Mouse (Mus musculus): ENCODE measurements around the gene Sbno1. TPM values are rescaled to one million over a fixed set of nuclear protein-coding genes. Genes with fewer than 3 reads are reported as not detected.

Gene Sbno1
- polyA plus RNA-seq, 1 experiment: 11.3 TPM

DNA sequence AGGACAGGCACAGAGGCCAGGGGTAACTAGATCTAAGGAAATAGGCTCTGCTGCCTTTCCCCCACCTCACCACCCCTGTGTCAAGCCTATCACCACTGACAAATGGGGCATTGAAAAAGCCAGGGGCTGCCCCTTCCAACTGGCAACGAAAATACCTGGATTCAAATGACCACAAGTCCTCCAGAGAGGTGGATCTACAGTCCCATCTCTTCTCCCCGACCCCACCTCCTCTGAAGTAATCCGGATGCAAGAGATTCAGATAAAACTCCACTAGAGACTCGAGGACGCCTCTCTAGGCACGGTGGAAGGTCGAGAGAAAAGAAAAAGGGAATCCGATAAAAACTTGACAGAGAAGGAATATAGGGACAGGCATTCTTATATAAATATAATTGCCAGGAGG is 99.0 kb downstream of the Sbno1 start:
- peak overlapping the region; percentile 85 for H3K4me3 ChIP-seq
- H3K4me2 ChIP-seq (ENCODE audit: low read depth): peak overlapping the region; percentile 84
- peaks cover 18% of the 10 kb centered on the region for H3K79me2 ChIP-seq (ENCODE audit: control insufficient read depth, insufficient read depth)
- peaks cover 5% of the 10 kb centered on the region for H3K36me3 ChIP-seq (ENCODE audit: control insufficient read depth, insufficient read depth)
- TF ChIP-seq SRF (IDR thresholded peaks at IDR 0.05; ENCODE audit: control insufficient read depth, insufficient read length, low read depth) (no peak), CEBPB (IDR thresholded peaks at IDR 0.05; ENCODE audit: insufficient read depth, poor library complexity, severe bottlenecking) (peak; percentile 73; the same call in 1 of the 2 replicates), MAX (IDR thresholded peaks at IDR 0.05; ENCODE audit: low read depth) (no peak)
- H3ac ChIP-seq (ENCODE audit: control insufficient read depth, insufficient read length): peak overlapping the region; percentile 62
- no peaks in the 10 kb centered on the region for H3K27me3 ChIP-seq (ENCODE audit: control insufficient read depth, insufficient read depth, insufficient read length)

Other genes starting within 250 kb of the Sbno1 start
- gene Pitpnm2, start 176.2 kb downstream of the Sbno1 start, polyA plus RNA-seq (2012; fragmentation: generic; extraction: Trizol): 5.3 TPM
- gene Mphosph9, start 98.0 kb downstream of the Sbno1 start, polyA plus RNA-seq (2012; fragmentation: generic; extraction: Trizol): 2.4 TPM
- 7.2 TPM for gene 2810006K23Rik, start 97.9 kb downstream of the Sbno1 start, polyA plus RNA-seq (2012; fragmentation: generic; extraction: Trizol)
- gene Cdk2ap1, start 62.9 kb downstream of the Sbno1 start, polyA plus RNA-seq (2012; fragmentation: generic; extraction: Trizol): 236 TPM
- gene Kmt5a, start 13.9 kb upstream of the Sbno1 start, polyA plus RNA-seq (2012; fragmentation: generic; extraction: Trizol): 58.0 TPM
- gene Rilpl2, start 52.4 kb upstream of the Sbno1 start, polyA plus RNA-seq (2012; fragmentation: generic; extraction: Trizol): 22.3 TPM
- 18.9 TPM for gene Snrnp35, start 57.1 kb upstream of the Sbno1 start, polyA plus RNA-seq (2012; fragmentation: generic; extraction: Trizol)
- 43.1 TPM for gene Rilpl1, start 105.4 kb upstream of the Sbno1 start, polyA plus RNA-seq (2012; fragmentation: generic; extraction: Trizol)
- 131 TPM for gene Tmed2, start 114.7 kb upstream of the Sbno1 start, polyA plus RNA-seq (2012; fragmentation: generic; extraction: Trizol)
- gene Ddx55, start 126.9 kb upstream of the Sbno1 start, polyA plus RNA-seq (2012; fragmentation: generic; extraction: Trizol): 5.3 TPM
- 37.6 TPM for gene Eif2b1, start 153.1 kb upstream of the Sbno1 start, polyA plus RNA-seq (2012; fragmentation: generic; extraction: Trizol)
- gene Gtf2h3, start 153.1 kb upstream of the Sbno1 start, polyA plus RNA-seq (2012; fragmentation: generic; extraction: Trizol): 25.3 TPM
- gene Atp6v0a2, start 202.6 kb upstream of the Sbno1 start, polyA plus RNA-seq (2012; fragmentation: generic; extraction: Trizol): 31.8 TPM